Mouse (Mus musculus) liver, embryonic 13.5 days (tissue): ENCODE data around the gene Lrrc41. TPM values are rescaled to one million over a fixed set of nuclear protein-coding genes. Genes with fewer than 3 reads are reported as not detected.
A peak's percentile ranks its signal among the peaks of the same experiment; 100 is the strongest.

Source experiments
- ATAC-seq: fragments of 200-750 bp; cut with Nextera tagmentation; 2 replicates; pipeline ENCODE4 v1.8.0; 2017; ENCODE audit warnings: low read depth, mild to moderate bottlenecking, moderate number of reproducible peaks, moderate library complexity
- DNase-seq: peaks from one replicate; pipeline ENCODE4 v3.0.0; 2022
- H3K27ac ChIP-seq: fragments of 300-500 bp; sonication (generic); 2 replicates; pipeline ENCODE4 v1.5.1; 2015; ENCODE audit warnings: moderate library complexity, mild to moderate bottlenecking, inconsistent platforms
- H3K27me3 ChIP-seq: fragments of 300-500 bp; sonication (generic); 2 replicates; pipeline ENCODE4 v1.6.1; 2015; ENCODE audit warnings: mild to moderate bottlenecking, inconsistent platforms
- H3K36me3 ChIP-seq: fragments of 300-500 bp; sonication (generic); 2 replicates; pipeline ENCODE4 v1.6.1; 2015; ENCODE audit warnings: mild to moderate bottlenecking, inconsistent platforms
- H3K4me1 ChIP-seq: fragments of 300-500 bp; sonication (generic); replicated peaks from 2 replicates; pipeline ENCODE4 v1.6.1; 2015; ENCODE audit warnings: inconsistent platforms
- H3K4me2 ChIP-seq: fragments of 300-500 bp; sonication (generic); 2 replicates; pipeline ENCODE4 v1.6.1; 2015; ENCODE audit warnings: inconsistent platforms, mild to moderate bottlenecking, moderate library complexity
- H3K4me3 ChIP-seq: fragments of 300-500 bp; sonication (generic); replicated peaks from 2 replicates; pipeline ENCODE4 v1.5.1; 2015; ENCODE audit warnings: mild to moderate bottlenecking, inconsistent platforms
- H3K9ac ChIP-seq: fragments of 300-500 bp; sonication (generic); 2 replicates; pipeline ENCODE4 v1.6.1; 2015; ENCODE audit warnings: mild to moderate bottlenecking, inconsistent platforms
- H3K9me3 ChIP-seq: fragments of 300-500 bp; sonication (generic); replicated peaks from 2 replicates; pipeline ENCODE4 v1.6.1; 2016; ENCODE audit warnings: inconsistent platforms
- WGBS: fragments of 180-500 bp; shearing (Covaris S2); methylation state at CpG from one replicate; pipeline ENCODE4 v1.1.7; 2015; ENCODE audit not compliant: insufficient replicate concordance; 5-methylcytosine and 5-hydroxymethylcytosine counted together
- polyA plus RNA-seq: library from polyadenylated mRNA; unstranded; fragments of >200 nt; fragmentation: Nextera tagmentation; extraction: Ambion mirVana; gene quantifications from 2 replicates; pipeline ENCODE4 v1.2.1, GENCODE M21; 2015

The Lrrc41 gene
- polyA plus RNA-seq, result 28.5 and 32.5 TPM in 2 replicates

GRCm38 (mm10) chr4:116074861-116075620 lies at the start of gene Lrrc41, which contains the start of gene Uqcrh:
Gene Lrrc41, plus strand, starts transcription at chr4:116075269.
Gene Uqcrh, minus strand, starts transcription at chr4:116075071.
- H3K4me1 ChIP-seq, result peaks cover 42% of the 10 kb centered on the region
- H3K4me2 ChIP-seq, result peak within 1 kb of the TSS; percentile 86
- DNase-seq (peak; percentile 88), ATAC-seq (peak; percentile 83)
- no peaks in the 10 kb centered on the region for H3K9me3 ChIP-seq
- peaks cover 18% of the 10 kb centered on the region for H3K36me3 ChIP-seq
- no peaks in the 10 kb centered on the region for H3K27me3 ChIP-seq
- peak within 1 kb of the TSS; percentile 94 for H3K27ac ChIP-seq
- under 1% methylated on average over 55 of the region's 55 CpGs for WGBS
- H3K4me3 ChIP-seq, result peak within 1 kb of the TSS; percentile 97
- H3K9ac ChIP-seq, result peak within 1 kb of the TSS; percentile 99

DNA sequence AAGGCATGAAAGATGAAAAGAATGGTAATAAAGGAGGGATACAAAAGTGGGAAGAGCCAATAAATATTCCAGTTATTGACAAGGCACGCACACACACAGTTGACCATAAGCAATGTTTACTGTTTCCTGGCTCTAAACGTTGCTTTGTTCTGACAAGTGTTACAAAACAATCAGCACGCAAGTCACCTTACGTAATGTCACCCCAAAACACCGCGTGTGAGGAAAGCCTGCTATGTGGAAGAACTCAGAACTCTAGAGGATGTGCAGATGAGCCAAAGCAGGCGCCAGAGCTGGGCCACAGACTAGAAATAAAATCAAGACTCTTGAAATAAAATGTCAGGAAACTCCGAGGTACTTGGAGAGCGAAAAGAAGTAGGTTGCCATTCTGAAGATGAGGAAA lies 42.2 kb upstream of the Lrrc41 start:
- Histone ChIP-seq H3K9me3 (no peaks in the 10 kb centered on the region), H3K27me3 (no peaks in the 10 kb centered on the region), H3K4me2 (no peak overlapping the region), H3K36me3 (peaks cover 24% of the 10 kb centered on the region), H3K27ac (no peak overlapping the region), H3K4me3 (no peak overlapping the region), H3K4me1 (no peaks in the 10 kb centered on the region), H3K9ac (no peak overlapping the region)
- ATAC-seq, result no peak
- WGBS, result 73% methylated on average over 9 of the region's 9 CpGs
- DNase-seq, result no peak

GRCm38 (mm10) chr4:116033374-116033773 lies 41.7 kb upstream of the Lrrc41 start:
- peaks cover 24% of the 10 kb centered on the region for H3K36me3 ChIP-seq
- ATAC-seq (no peak), DNase-seq (no peak)
- 77% methylated on average over 5 of the region's 5 CpGs for WGBS
- no peak overlapping the region for H3K27ac ChIP-seq
- H3K4me1 ChIP-seq, result no peaks in the 10 kb centered on the region
- H3K9ac ChIP-seq, result no peak overlapping the region
- H3K27me3 ChIP-seq, result no peaks in the 10 kb centered on the region
- H3K4me2 ChIP-seq, result no peak overlapping the region
- no peaks in the 10 kb centered on the region for H3K9me3 ChIP-seq
- H3K4me3 ChIP-seq, result no peak overlapping the region

DNA sequence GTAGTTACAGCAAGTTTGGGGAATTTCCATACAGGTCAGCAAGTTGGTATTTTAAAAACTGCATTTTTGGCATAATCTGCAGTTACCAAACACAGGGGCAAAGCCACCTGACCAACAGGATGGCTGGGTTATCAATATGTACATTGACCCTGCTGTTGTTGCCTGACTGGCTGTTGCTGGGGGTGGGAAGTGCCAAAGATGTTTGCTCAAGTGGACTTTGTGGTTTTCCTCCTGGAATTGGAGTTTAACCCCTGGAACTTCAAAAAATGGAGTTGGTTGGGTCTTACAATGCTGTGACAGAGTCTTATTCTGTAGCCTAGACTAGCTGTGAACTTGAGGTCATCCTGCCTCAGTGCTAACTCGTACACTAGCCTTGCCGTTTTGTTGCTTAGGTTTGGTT lies 34.6 kb upstream of the Lrrc41 start:
- H3K4me1 ChIP-seq, result peaks cover 6% of the 10 kb centered on the region; the same call in 1 of the 2 replicates
- no peaks in the 10 kb centered on the region for H3K9me3 ChIP-seq
- no peak overlapping the region for H3K27ac ChIP-seq
- ATAC-seq (peak; percentile 39), DNase-seq (no peak)
- 76% methylated on average over 2 of the region's 2 CpGs for WGBS
- no peak overlapping the region for H3K4me2 ChIP-seq
- H3K9ac ChIP-seq, result no peak overlapping the region
- peaks cover 18% of the 10 kb centered on the region for H3K36me3 ChIP-seq
- no peaks in the 10 kb centered on the region for H3K27me3 ChIP-seq
- no peak overlapping the region for H3K4me3 ChIP-seq

- Histone ChIP-seq H3K4me1 (peaks cover 6% of the 10 kb centered on the region; the same call in 1 of the 2 replicates), H3K36me3 (peaks cover 17% of the 10 kb centered on the region), H3K27ac (no peak overlapping the region), H3K4me3 (no peak overlapping the region), H3K9me3 (no peaks in the 10 kb centered on the region), H3K9ac (no peak overlapping the region), H3K4me2 (no peak overlapping the region), H3K27me3 (no peaks in the 10 kb centered on the region)
- DNase-seq, result no peak
- whole genome bisulfite sequencing, result 58% methylated on average over 3 of the region's 3 CpGs
- no peak for ATAC-seq
Observed at GRCm38 (mm10) chr4:116042186-116042585, 32.9 kb upstream of the Lrrc41 start.

DNA sequence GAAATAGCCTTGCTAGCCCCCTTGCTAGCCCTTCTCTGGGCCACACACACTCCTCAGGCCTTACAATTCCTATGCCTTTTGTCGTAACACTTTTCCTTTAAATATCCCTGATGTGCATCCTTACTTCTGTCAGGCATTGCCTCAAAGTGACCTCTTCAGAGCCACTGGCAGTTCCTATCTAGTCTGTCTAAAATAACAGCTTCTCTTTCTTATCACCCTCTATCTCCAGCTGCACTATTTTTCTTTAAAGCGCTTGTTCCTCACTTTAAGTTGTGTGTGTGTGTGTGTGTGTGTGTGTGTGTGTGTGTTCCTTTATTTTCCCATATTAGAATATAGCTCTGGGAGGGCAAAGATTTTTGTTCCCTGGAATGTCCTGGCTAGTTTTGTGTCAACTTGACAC lies 28.5 kb upstream of the Lrrc41 start:
- WGBS, result 81% methylated on average over 2 of the region's 2 CpGs
- Histone ChIP-seq H3K4me2 (no peak overlapping the region), H3K9ac (no peak overlapping the region), H3K4me3 (no peak overlapping the region), H3K4me1 (peaks cover 10% of the 10 kb centered on the region; the same call in 1 of the 2 replicates), H3K27me3 (no peaks in the 10 kb centered on the region), H3K36me3 (peaks cover 19% of the 10 kb centered on the region), H3K27ac (no peak overlapping the region), H3K9me3 (no peaks in the 10 kb centered on the region)
- ATAC-seq (no peak), DNase-seq (no peak)

GRCm38 (mm10) chr4:116047681-116048080 lies 27.4 kb upstream of the Lrrc41 start:
- Histone ChIP-seq H3K4me3 (no peak overlapping the region), H3K36me3 (peaks cover 14% of the 10 kb centered on the region), H3K27ac (no peak overlapping the region), H3K27me3 (no peaks in the 10 kb centered on the region), H3K4me2 (no peak overlapping the region), H3K9me3 (no peaks in the 10 kb centered on the region), H3K4me1 (peaks cover 21% of the 10 kb centered on the region), H3K9ac (no peak overlapping the region)
- ATAC-seq, result no peak
- WGBS, result 79% methylated on average over 1 of the region's 1 CpGs
- DNase-seq, result no peak

GRCm38 (mm10) chr4:116048130-116048920 lies 26.7 kb upstream of the Lrrc41 start:
- no peaks in the 10 kb centered on the region for H3K27me3 ChIP-seq
- peaks cover 25% of the 10 kb centered on the region for H3K4me1 ChIP-seq
- H3K36me3 ChIP-seq, result peaks cover 8% of the 10 kb centered on the region; the same call in 1 of the 2 replicates
- H3K27ac ChIP-seq, result no peak overlapping the region
- no peak for DNase-seq
- no peak for ATAC-seq
- 71% methylated on average over 7 of the region's 7 CpGs for WGBS
- H3K9me3 ChIP-seq, result no peaks in the 10 kb centered on the region
- no peak overlapping the region for H3K4me2 ChIP-seq
- H3K4me3 ChIP-seq, result no peak overlapping the region
- no peak overlapping the region for H3K9ac ChIP-seq

- Histone ChIP-seq H3K4me2 (no peak overlapping the region), H3K36me3 (peaks cover 8% of the 10 kb centered on the region; the same call in 1 of the 2 replicates), H3K9ac (no peak overlapping the region), H3K9me3 (no peaks in the 10 kb centered on the region), H3K4me1 (peaks cover 30% of the 10 kb centered on the region), H3K27me3 (no peaks in the 10 kb centered on the region), H3K4me3 (no peak overlapping the region), H3K27ac (no peak overlapping the region)
- ATAC-seq (no peak), DNase-seq (no peak)
- WGBS, result 78% methylated on average over 3 of the region's 3 CpGs
Observed at GRCm38 (mm10) chr4:116049211-116049610, 25.9 kb upstream of the Lrrc41 start.

GRCm38 (mm10) chr4:116052526-116053293 lies 22.4 kb upstream of the Lrrc41 start:
- H3K27me3 ChIP-seq, result no peaks in the 10 kb centered on the region
- H3K9me3 ChIP-seq, result no peaks in the 10 kb centered on the region
- H3K4me1 ChIP-seq, result peaks cover 34% of the 10 kb centered on the region
- WGBS, result 10% methylated on average over 22 of the region's 22 CpGs
- ATAC-seq (peak; percentile 19; the same call in 1 of the 2 replicates), DNase-seq (peak; percentile 22)
- H3K4me2 ChIP-seq, result peak overlapping the region; percentile 93
- 0 out of 2 replicates have a peak, but pooled peaks cover 5% of the 10 kb centered on the region for H3K36me3 ChIP-seq
- H3K9ac ChIP-seq, result peak overlapping the region; percentile 74
- peak overlapping the region; percentile 96 for H3K27ac ChIP-seq
- peak overlapping the region; percentile 73 for H3K4me3 ChIP-seq
